Comparison of ENCODE assay signal across 15 mouse cellular contexts in genomic region chr13:28628751-28629150, GRCm38 (mm10).
DNase-seq lines count a peak whose midpoint lies in the region; ATAC-seq lines count a peak whose summit lies in the region.
"Had no signal": no experiment of that assay in that cellular context is flagged by ENCODE, and none has a peak within 500 bp of the region (broad histone marks: within the 10 kb centered on the region; RNA-seq: fewer than 3 reads in every experiment).

No protein-coding gene starts in this region.

- H3K9me3 ChIP-seq in heart, embryonic 10.5 days = no peaks in the 10 kb centered on the region
- no peaks in the 10 kb centered on the region for H3K9me3 ChIP-seq in kidney, embryonic 15.5 days (replicated peaks)
- no peaks in the 10 kb centered on the region for H3K9me3 ChIP-seq in embryonic facial prominence, embryonic 10.5 days
- H3K9me3 ChIP-seq in limb, embryonic 12.5 days = no peaks in the 10 kb centered on the region
- H3K9me3 ChIP-seq in midbrain, embryonic 11.5 days (ENCODE audit: control insufficient read depth, low read length) = no peaks in the 10 kb centered on the region
- H3K9me3 ChIP-seq: forebrain, embryonic 13.5 days; megakaryocyte, embryonic 14.5 days had no signal

- no peaks in the 10 kb centered on the region for H3K27me3 ChIP-seq in heart, embryonic 10.5 days (ENCODE audit: insufficient read depth, poor library complexity, severe bottlenecking)
- no peaks in the 10 kb centered on the region for H3K27me3 ChIP-seq in kidney, embryonic 15.5 days
- H3K27me3 ChIP-seq in embryonic facial prominence, embryonic 10.5 days (replicated peaks; ENCODE audit: low read depth, poor library complexity, severe bottlenecking) = no peaks in the 10 kb centered on the region
- no peaks in the 10 kb centered on the region for H3K27me3 ChIP-seq in limb, embryonic 12.5 days
- no peaks in the 10 kb centered on the region for H3K27me3 ChIP-seq in midbrain, embryonic 11.5 days (ENCODE audit: control insufficient read depth, insufficient read depth, low read length)
- H3K27me3 ChIP-seq: forebrain, embryonic 13.5 days; neural tube, embryonic 12.5 days had no signal

- H3K27ac ChIP-seq in heart, embryonic 10.5 days = 0 out of 2 replicates have a peak overlapping the region, but pooled peaks have one; percentile 78
- H3K27ac ChIP-seq in kidney, embryonic 15.5 days = 0 out of 2 replicates have a peak overlapping the region, but pooled peaks have one; percentile 89
- peak overlapping the region; percentile 85 for H3K27ac ChIP-seq in embryonic facial prominence, embryonic 10.5 days (replicated peaks)
- peak overlapping the region; percentile 86 for H3K27ac ChIP-seq in limb, embryonic 12.5 days
- no peak overlapping the region for H3K27ac ChIP-seq in midbrain, embryonic 11.5 days (ENCODE audit: low read depth, low read length)
- H3K27ac ChIP-seq: neural tube, embryonic 12.5 days had no signal

- no peak overlapping the region for H3K9ac ChIP-seq in kidney, embryonic 15.5 days
- no peak overlapping the region for H3K9ac ChIP-seq in limb, embryonic 12.5 days (replicated peaks)
- H3K9ac ChIP-seq in midbrain, embryonic 11.5 days (ENCODE audit: low read length) = no peak overlapping the region
- H3K9ac ChIP-seq: forebrain, embryonic 13.5 days; neural tube, embryonic 12.5 days had no signal

- no peak overlapping the region for H3K4me3 ChIP-seq in heart, embryonic 10.5 days
- H3K4me3 ChIP-seq in kidney, embryonic 15.5 days (replicated peaks) = no peak overlapping the region
- no peak overlapping the region for H3K4me3 ChIP-seq in embryonic facial prominence, embryonic 10.5 days
- H3K4me3 ChIP-seq in limb, embryonic 12.5 days (replicated peaks) = no peak overlapping the region
- no peak overlapping the region for H3K4me3 ChIP-seq in midbrain, embryonic 11.5 days (ENCODE audit: low read depth, low read length)
- H3K4me3 ChIP-seq: forebrain, embryonic 13.5 days; megakaryocyte, embryonic 14.5 days; neural tube, embryonic 12.5 days had no signal

- peaks cover 30% of the 10 kb centered on the region for H3K4me1 ChIP-seq in heart, embryonic 10.5 days
- peaks cover 33% of the 10 kb centered on the region for H3K4me1 ChIP-seq in kidney, embryonic 15.5 days
- peaks cover 60% of the 10 kb centered on the region for H3K4me1 ChIP-seq in embryonic facial prominence, embryonic 10.5 days
- peaks cover 40% of the 10 kb centered on the region for H3K4me1 ChIP-seq in limb, embryonic 12.5 days (replicated peaks)
- H3K4me1 ChIP-seq in midbrain, embryonic 11.5 days (ENCODE audit: control insufficient read depth, insufficient read depth, low read length) = 0 out of 2 replicates have a peak, but pooled peaks cover 6% of the 10 kb centered on the region

- no peak for DNase-seq in heart, embryonic 10.5 days (ENCODE audit: low spot score)
- DNase-seq in heart, adult 18-20 months = no peak
- DNase-seq in kidney, postnatal 4 days = no peak
- peak; percentile 43 for DNase-seq in embryonic facial prominence, embryonic 10.5 days (ENCODE audit: low spot score)
- no peak for DNase-seq in ovary, postnatal 36 days (ENCODE audit: low spot score)
- DNase-seq in midbrain, embryonic 11.5 days (ENCODE audit: low spot score, missing footprints) = no peak
- DNase-seq: cerebellum, adult 8-10 months; thymus, adult 18-20 months had no signal

- ATAC-seq in kidney, embryonic 15.5 days (replicated peaks; ENCODE audit: low FRiP score) = no peak
- no peak for ATAC-seq in limb, embryonic 12.5 days (ENCODE audit: insufficient number of reproducible peaks, insufficient read depth, low FRiP score, low TSS enrichment, low read depth)
- ATAC-seq in midbrain, embryonic 11.5 days (ENCODE audit: low FRiP score) = no peak
- ATAC-seq: inflammation-experienced regulatory T-cells, adult 6 months had no signal

- 62% methylated on average over 8 of the region's 8 CpGs for WGBS in heart, embryonic 10.5 days
- 42% methylated on average over 8 of the region's 8 CpGs for WGBS in kidney, embryonic 15.5 days
- WGBS in embryonic facial prominence, embryonic 10.5 days = 33% methylated on average over 8 of the region's 8 CpGs
- WGBS in limb, embryonic 12.5 days = 28% methylated on average over 8 of the region's 8 CpGs
- WGBS in midbrain, embryonic 11.5 days = 70% methylated on average over 8 of the region's 8 CpGs

- no peaks in the 10 kb centered on the region for H3K36me3 ChIP-seq in heart, embryonic 10.5 days
- H3K36me3 ChIP-seq in kidney, embryonic 15.5 days = no peaks in the 10 kb centered on the region
- peaks cover 10% of the 10 kb centered on the region for H3K36me3 ChIP-seq in embryonic facial prominence, embryonic 10.5 days (replicated peaks)
- peaks cover 17% of the 10 kb centered on the region; the same call in 1 of the 2 replicates for H3K36me3 ChIP-seq in limb, embryonic 12.5 days
- H3K36me3 ChIP-seq in midbrain, embryonic 11.5 days (ENCODE audit: control insufficient read depth, insufficient read depth, low read length) = no peaks in the 10 kb centered on the region
- H3K36me3 ChIP-seq: neural tube, embryonic 12.5 days had no signal

- no peak overlapping the region for H3K4me2 ChIP-seq in kidney, embryonic 15.5 days
- H3K4me2 ChIP-seq in limb, embryonic 12.5 days = no peak overlapping the region
- H3K4me2 ChIP-seq in midbrain, embryonic 11.5 days = no peak overlapping the region
- H3K4me2 ChIP-seq: forebrain, embryonic 13.5 days; liver, embryonic 11.5 days; neural tube, embryonic 12.5 days had no signal
